ENCODE assay signal across 10 mouse cellular contexts in the genomic region with DNA sequence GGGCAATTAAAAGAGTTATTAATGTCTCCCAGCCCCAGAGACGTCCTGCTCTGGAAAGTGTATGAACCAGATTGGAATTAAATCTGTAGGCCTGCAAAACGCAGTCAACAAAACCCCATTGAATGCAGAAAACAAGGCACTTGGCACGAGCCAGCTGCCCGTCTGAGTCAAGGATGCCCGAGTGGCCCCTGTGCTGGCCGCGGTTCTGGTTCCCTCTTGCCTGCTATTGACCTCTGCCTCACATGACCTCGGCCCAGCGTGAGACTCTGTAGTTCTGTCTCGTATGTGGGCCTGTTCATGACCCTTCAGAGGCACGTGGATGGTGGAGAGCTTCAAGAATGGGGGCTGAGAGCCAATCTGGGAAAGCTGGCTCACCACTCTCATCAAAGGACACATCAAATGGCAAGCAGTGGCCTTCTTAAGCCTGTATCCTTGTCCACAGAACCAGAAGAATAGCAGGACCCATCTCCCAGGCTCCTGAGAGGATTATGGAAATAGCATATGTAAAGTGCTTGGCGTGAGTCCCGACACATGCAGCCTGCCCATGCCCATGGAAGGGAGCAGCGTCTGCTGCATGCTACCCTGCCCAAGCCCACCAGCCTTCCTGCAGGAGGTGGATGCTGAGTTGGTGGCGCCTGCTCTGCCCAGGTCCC. TPM values are rescaled to one million over a fixed set of nuclear protein-coding genes. Genes with fewer than 3 reads are reported as not detected.
A peak's percentile ranks its signal among the peaks of the same experiment; 100 is the strongest.
DNase-seq lines count a peak whose midpoint lies in the region; ATAC-seq and TF ChIP-seq lines count a peak whose summit lies in the region.
"Had no signal": no experiment of that assay in that cellular context is flagged by ENCODE, and none has a peak within 500 bp of the region (broad histone marks: within the 10 kb centered on the region; RNA-seq: fewer than 3 reads in every experiment).

No protein-coding gene starts in this region.

- DNase-seq in intestine, embryonic 14.5 days (ENCODE audit: low spot score): no peak
- peak; percentile 45 for DNase-seq in right cerebral cortex, postnatal 4 days
- no peak for DNase-seq in right cerebral cortex, adult 18-20 months
- DNase-seq in stomach, postnatal 0 days (ENCODE audit: low spot score): no peak
- DNase-seq in thymus, postnatal 36 days: no peak
- DNase-seq: gastrocnemius, adult 2 months; heart, postnatal 36 days had no signal

- H3K4me2 ChIP-seq in intestine, embryonic 14.5 days (ENCODE audit: low read length): no peak overlapping the region
- no peak overlapping the region for H3K4me2 ChIP-seq in intestine, embryonic 15.5 days (replicated peaks)
- peak overlapping the region; percentile 87 for H3K4me2 ChIP-seq in liver, embryonic 12.5 days
- H3K4me2 ChIP-seq in stomach, postnatal 0 days (replicated peaks; ENCODE audit: low read depth): no peak overlapping the region

- H3K27ac ChIP-seq in intestine, embryonic 14.5 days (ENCODE audit: low read depth): peak overlapping the region; percentile 5; the same call in 1 of the 2 replicates
- no peak overlapping the region for H3K27ac ChIP-seq in intestine, embryonic 15.5 days
- peak overlapping the region; percentile 93 for H3K27ac ChIP-seq in liver, embryonic 12.5 days
- H3K27ac ChIP-seq in stomach, postnatal 0 days (replicated peaks): 0 out of 2 replicates have a peak overlapping the region, but pooled peaks have one; percentile 13
- H3K27ac ChIP-seq: gastrocnemius, adult 2 months had no signal

- no peaks in the 10 kb centered on the region for H3K9me3 ChIP-seq in intestine, embryonic 14.5 days (ENCODE audit: control insufficient read depth, low read length)
- H3K9me3 ChIP-seq in intestine, embryonic 15.5 days: no peaks in the 10 kb centered on the region
- H3K9me3 ChIP-seq in liver, embryonic 12.5 days (replicated peaks): no peaks in the 10 kb centered on the region
- no peaks in the 10 kb centered on the region for H3K9me3 ChIP-seq in stomach, postnatal 0 days (ENCODE audit: control insufficient read depth, low read length)

- H3K9ac ChIP-seq in intestine, embryonic 14.5 days (ENCODE audit: low read length): no peak overlapping the region
- H3K9ac ChIP-seq in intestine, embryonic 15.5 days: no peak overlapping the region
- peak overlapping the region; percentile 97; the same call in 1 of the 2 replicates for H3K9ac ChIP-seq in liver, embryonic 12.5 days
- no peak overlapping the region for H3K9ac ChIP-seq in stomach, postnatal 0 days (ENCODE audit: low read length)

- 86% methylated on average over 15 of the region's 15 CpGs for WGBS in intestine, embryonic 14.5 days
- WGBS in intestine, embryonic 15.5 days: 84% methylated on average over 15 of the region's 15 CpGs
- 89% methylated on average over 15 of the region's 15 CpGs for WGBS in liver, embryonic 12.5 days (ENCODE audit: insufficient replicate concordance)
- whole genome bisulfite sequencing in stomach, postnatal 0 days: 77% methylated on average over 15 of the region's 15 CpGs

- TF ChIP-seq CTCF in stomach, postnatal 0 days (IDR thresholded peaks at IDR 0.05; ENCODE audit: low read depth): no peak

- H3K4me1 ChIP-seq in intestine, embryonic 14.5 days (replicated peaks; ENCODE audit: control insufficient read depth, insufficient read depth, low read length): peaks cover 34% of the 10 kb centered on the region
- peaks cover 44% of the 10 kb centered on the region for H3K4me1 ChIP-seq in intestine, embryonic 15.5 days (replicated peaks)
- peaks cover 91% of the 10 kb centered on the region for H3K4me1 ChIP-seq in liver, embryonic 12.5 days
- H3K4me1 ChIP-seq in stomach, postnatal 0 days (replicated peaks; ENCODE audit: control insufficient read depth, insufficient read depth): peaks cover 12% of the 10 kb centered on the region

- no peak for ATAC-seq in intestine, embryonic 14.5 days (replicated peaks; ENCODE audit: low FRiP score, low TSS enrichment, low read depth)
- ATAC-seq in intestine, embryonic 15.5 days: no peak
- ATAC-seq in liver, embryonic 12.5 days: no peak
- no peak for ATAC-seq in stomach, postnatal 0 days (ENCODE audit: low FRiP score, low TSS enrichment)
- ATAC-seq in cerebellum, adult (ENCODE audit: insufficient number of reproducible peaks, low FRiP score, low TSS enrichment): no peak

- H3K4me3 ChIP-seq in intestine, embryonic 14.5 days (ENCODE audit: low read depth, low read length): no peak overlapping the region
- no peak overlapping the region for H3K4me3 ChIP-seq in intestine, embryonic 15.5 days (replicated peaks)
- peak overlapping the region; percentile 36; the same call in 1 of the 2 replicates for H3K4me3 ChIP-seq in liver, embryonic 12.5 days
- H3K4me3 ChIP-seq in stomach, postnatal 0 days (ENCODE audit: low read depth, low read length): no peak overlapping the region
- H3K4me3 ChIP-seq: gastrocnemius, adult 2 months had no signal

- H3K36me3 ChIP-seq in intestine, embryonic 14.5 days (ENCODE audit: control insufficient read depth, insufficient read depth, low read length): peaks cover 7% of the 10 kb centered on the region; the same call in 1 of the 2 replicates
- H3K36me3 ChIP-seq in intestine, embryonic 15.5 days: no peaks in the 10 kb centered on the region
- H3K36me3 ChIP-seq in liver, embryonic 12.5 days: peaks cover 46% of the 10 kb centered on the region
- H3K36me3 ChIP-seq in stomach, postnatal 0 days (ENCODE audit: control insufficient read depth, insufficient read depth, low read length): no peaks in the 10 kb centered on the region

- H3K27me3 ChIP-seq in intestine, embryonic 14.5 days (replicated peaks; ENCODE audit: control insufficient read depth, insufficient read depth, low read length): no peaks in the 10 kb centered on the region
- no peaks in the 10 kb centered on the region for H3K27me3 ChIP-seq in intestine, embryonic 15.5 days (replicated peaks)
- no peaks in the 10 kb centered on the region for H3K27me3 ChIP-seq in liver, embryonic 12.5 days (replicated peaks)
- H3K27me3 ChIP-seq in stomach, postnatal 0 days (ENCODE audit: control insufficient read depth, insufficient read depth, low read length): no peaks in the 10 kb centered on the region

- no peak for TF ChIP-seq EP300 in stomach, postnatal 0 days (optimal IDR thresholded peaks at IDR 0.05)

RNA-seq across cellular contexts. Expression of gene Sema4b, which starts 15.4 kb away (rescaled TPM):
- 15.1 and 15.9 TPM in 2 replicates for polyA plus RNA-seq in intestine, embryonic 14.5 days (2014; fragmentation: Nextera tagmentation; extraction: Ambion mirVana)
- polyA plus RNA-seq in intestine, embryonic 15.5 days (2015; fragmentation: Nextera tagmentation; extraction: Ambion mirVana): 16.8 and 16.9 TPM in 2 replicates
- polyA plus RNA-seq in liver, embryonic 12.5 days (2016; fragmentation: Nextera tagmentation; extraction: Ambion mirVana): 16.9 and 17.9 TPM in 2 replicates
- polyA plus RNA-seq in stomach, postnatal 0 days (2015; fragmentation: Nextera tagmentation; extraction: Ambion mirVana): 19.4 and 19.9 TPM in 2 replicates

RNA-seq across cellular contexts. Expression of gene Cib1, which starts 30.6 kb away (rescaled TPM):
- polyA plus RNA-seq in intestine, embryonic 14.5 days (2014; fragmentation: Nextera tagmentation; extraction: Ambion mirVana): 129 and 156 TPM in 2 replicates
- 199 and 237 TPM in 2 replicates for polyA plus RNA-seq in intestine, embryonic 15.5 days (2015; fragmentation: Nextera tagmentation; extraction: Ambion mirVana)
- polyA plus RNA-seq in liver, embryonic 12.5 days (2016; fragmentation: Nextera tagmentation; extraction: Ambion mirVana): 97.5 and 99.2 TPM in 2 replicates
- 187 and 189 TPM in 2 replicates for polyA plus RNA-seq in stomach, postnatal 0 days (2015; fragmentation: Nextera tagmentation; extraction: Ambion mirVana)

RNA-seq across cellular contexts. Expression of gene Gdpgp1, which starts 30.7 kb away (rescaled TPM):
- polyA plus RNA-seq in intestine, embryonic 14.5 days (2014; fragmentation: Nextera tagmentation; extraction: Ambion mirVana): 4.4 and 4.5 TPM in 2 replicates
- polyA plus RNA-seq in intestine, embryonic 15.5 days (2015; fragmentation: Nextera tagmentation; extraction: Ambion mirVana): 6.5 and 6.6 TPM in 2 replicates
- 3.9 and 4.4 TPM in 2 replicates for polyA plus RNA-seq in liver, embryonic 12.5 days (2016; fragmentation: Nextera tagmentation; extraction: Ambion mirVana)
- 2.9 and 3.2 TPM in 2 replicates for polyA plus RNA-seq in stomach, postnatal 0 days (2015; fragmentation: Nextera tagmentation; extraction: Ambion mirVana)

RNA-seq across cellular contexts. Expression of gene Ttll13, which starts 44.2 kb away (rescaled TPM):
- 0.56 and 0.66 TPM in 2 replicates for polyA plus RNA-seq in intestine, embryonic 14.5 days (2014; fragmentation: Nextera tagmentation; extraction: Ambion mirVana)
- 0.96 and 1.3 TPM in 2 replicates for polyA plus RNA-seq in intestine, embryonic 15.5 days (2015; fragmentation: Nextera tagmentation; extraction: Ambion mirVana)
- 0.61 and 1.0 TPM in 2 replicates for polyA plus RNA-seq in liver, embryonic 12.5 days (2016; fragmentation: Nextera tagmentation; extraction: Ambion mirVana)
- polyA plus RNA-seq in stomach, postnatal 0 days (2015; fragmentation: Nextera tagmentation; extraction: Ambion mirVana): 1.2 TPM in 2 replicates

RNA-seq across cellular contexts. Expression of gene Ngrn, which starts 59.0 kb away (rescaled TPM):
- 51.1 and 51.4 TPM in 2 replicates for polyA plus RNA-seq in intestine, embryonic 14.5 days (2014; fragmentation: Nextera tagmentation; extraction: Ambion mirVana)
- polyA plus RNA-seq in intestine, embryonic 15.5 days (2015; fragmentation: Nextera tagmentation; extraction: Ambion mirVana): 51.3 and 52.8 TPM in 2 replicates
- polyA plus RNA-seq in liver, embryonic 12.5 days (2016; fragmentation: Nextera tagmentation; extraction: Ambion mirVana): 42.0 and 45.6 TPM in 2 replicates
- polyA plus RNA-seq in stomach, postnatal 0 days (2015; fragmentation: Nextera tagmentation; extraction: Ambion mirVana): 33.6 and 34.5 TPM in 2 replicates
